ENCODE assay signal across 25 mouse cellular contexts in genomic region chr2:110225969-110226368, GRCm38 (mm10).
"Had no signal": no experiment of that assay in that cellular context is flagged by ENCODE, and none has a peak within 500 bp of the region (broad histone marks: within the 10 kb centered on the region; RNA-seq: fewer than 3 reads in every experiment).

No protein-coding gene starts in this region.

- DNase-seq: gastrocnemius, adult 2 months; gastrocnemius, postnatal 10 days; gastrocnemius, postnatal 25 days; heart, adult 11 months; heart, adult 2 months; heart, postnatal 14 days; heart, postnatal 36 days; liver; liver, embryonic 13.5 days; liver, postnatal 0 days had no signal

- ATAC-seq: forebrain, embryonic 16.5 days; hindbrain, embryonic 16.5 days; inflammation-experienced regulatory T-cells, adult 6 months; intestine, embryonic 15.5 days; intestine, postnatal 0 days had no signal

- H3K4me1 ChIP-seq: heart, embryonic 13.5 days; liver, embryonic 13.5 days; liver, embryonic 15.5 days had no signal

- H3K9ac ChIP-seq: heart, embryonic 13.5 days; heart, embryonic 15.5 days; hindbrain, embryonic 14.5 days; intestine, embryonic 15.5 days; limb, embryonic 12.5 days; liver, embryonic 13.5 days; liver, embryonic 15.5 days; liver, postnatal 0 days had no signal

- H3K9me3 ChIP-seq: heart, embryonic 13.5 days; heart, embryonic 15.5 days; intestine, embryonic 15.5 days; limb, embryonic 10.5 days; limb, embryonic 12.5 days; liver, embryonic 13.5 days; liver, embryonic 15.5 days had no signal

- H3K4me2 ChIP-seq: heart, embryonic 11.5 days; heart, embryonic 13.5 days; heart, embryonic 15.5 days; hindbrain, embryonic 14.5 days; intestine, embryonic 15.5 days; limb, embryonic 12.5 days; liver, embryonic 11.5 days; liver, embryonic 13.5 days; liver, embryonic 15.5 days had no signal

- H3K36me3 ChIP-seq: heart, embryonic 13.5 days; heart, embryonic 15.5 days; intestine, embryonic 15.5 days; limb, embryonic 10.5 days; limb, embryonic 12.5 days; liver, embryonic 13.5 days; liver, embryonic 15.5 days had no signal

- H3K27ac ChIP-seq: gastrocnemius, adult 2 months; heart, adult 2 months; heart, embryonic 13.5 days; heart, embryonic 15.5 days; hindbrain, embryonic 14.5 days; intestine, embryonic 15.5 days; layer of hippocampus, adult 2 months; left cerebral cortex, adult 2 months; limb, embryonic 10.5 days; limb, embryonic 12.5 days; liver, embryonic 13.5 days; liver, embryonic 15.5 days had no signal

- H3K27me3 ChIP-seq: heart, embryonic 13.5 days; heart, embryonic 15.5 days; intestine, embryonic 15.5 days; limb, embryonic 12.5 days; liver, embryonic 13.5 days; liver, embryonic 15.5 days had no signal

- H3K4me3 ChIP-seq: gastrocnemius, adult 2 months; heart, adult 2 months; heart, embryonic 13.5 days; heart, embryonic 15.5 days; intestine, embryonic 15.5 days; layer of hippocampus, adult 2 months; left cerebral cortex, adult 2 months; limb, embryonic 10.5 days; limb, embryonic 12.5 days; liver, embryonic 13.5 days; liver, embryonic 15.5 days had no signal
